Mouse (Mus musculus) cortical plate, adult 2 months (tissue): ENCODE measurements around the gene Rpusd1.

Experiments used
- CTCF ChIP-seq: fragments of 200-500 bp; IDR thresholded peaks from 2 replicates; pipeline ENCODE4 v1.5.1; 2011; ENCODE audit warnings: mild to moderate bottlenecking, control low read depth, low read length; ENCODE audit not compliant: insufficient read depth; ENCODE audit errors: extremely low read depth
- POLR2A ChIP-seq: fragments of 200-500 bp; IDR thresholded peaks from 2 replicates; pipeline ENCODE4 v1.6.1; 2011; ENCODE audit warnings: mild to moderate bottlenecking, low read length, control low read depth; ENCODE audit not compliant: insufficient read depth; ENCODE audit errors: extremely low read depth

DNA sequence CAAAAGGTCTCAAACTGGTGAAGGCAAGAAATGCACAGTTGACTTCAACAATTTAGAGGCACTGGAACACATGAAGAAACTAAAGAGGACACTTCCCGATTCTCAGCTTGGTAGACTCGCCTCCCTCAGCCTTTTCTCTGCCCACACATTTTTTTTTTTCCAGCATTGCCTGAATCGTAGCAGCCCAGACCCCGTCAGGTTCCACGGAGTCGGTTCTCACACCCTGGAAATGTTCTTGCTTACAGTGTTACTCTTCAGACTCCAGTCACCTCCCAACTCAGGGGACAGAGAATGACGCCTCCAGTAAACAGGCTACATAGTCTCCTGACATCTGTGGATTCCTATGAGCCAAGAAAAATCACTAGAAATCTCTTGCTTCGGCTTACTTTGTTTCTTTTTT, 32.7 kb downstream of the Rpusd1 start:
- TF ChIP-seq CTCF (no peak), POLR2A (no peak)
